Mouse (Mus musculus) ZHBTc4 (cell line): ENCODE results near the gene Klf13.
A peak's percentile ranks its signal among the peaks of the same experiment; 100 is the strongest.

Experiments
- DNase-seq: peaks from one replicate; pipeline ENCODE4 v3.0.0-alpha.2; 2011; ENCODE audit warnings: low read depth, low spot score

The Klf13 gene

DNA sequence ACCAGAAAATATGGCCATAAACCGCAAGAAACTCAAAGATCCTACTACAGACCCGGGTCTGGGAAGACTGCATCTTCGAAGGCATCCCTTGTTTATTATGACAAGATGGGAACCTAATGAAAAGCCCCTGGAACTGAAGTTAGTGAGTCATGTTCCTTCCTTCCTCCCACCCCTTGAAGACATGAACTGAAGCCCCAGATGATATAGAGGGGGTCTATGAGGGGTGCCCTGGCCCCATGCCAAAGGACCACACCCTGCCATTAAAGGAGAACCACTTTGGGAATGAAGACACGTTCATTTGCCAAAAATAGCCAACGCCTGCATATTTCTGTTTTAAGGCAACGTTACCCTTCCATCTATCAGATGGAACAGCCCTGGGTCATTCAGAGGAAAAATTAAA is 50.0 kb downstream of the Klf13 start:
- no peak for DNase-seq

DNA sequence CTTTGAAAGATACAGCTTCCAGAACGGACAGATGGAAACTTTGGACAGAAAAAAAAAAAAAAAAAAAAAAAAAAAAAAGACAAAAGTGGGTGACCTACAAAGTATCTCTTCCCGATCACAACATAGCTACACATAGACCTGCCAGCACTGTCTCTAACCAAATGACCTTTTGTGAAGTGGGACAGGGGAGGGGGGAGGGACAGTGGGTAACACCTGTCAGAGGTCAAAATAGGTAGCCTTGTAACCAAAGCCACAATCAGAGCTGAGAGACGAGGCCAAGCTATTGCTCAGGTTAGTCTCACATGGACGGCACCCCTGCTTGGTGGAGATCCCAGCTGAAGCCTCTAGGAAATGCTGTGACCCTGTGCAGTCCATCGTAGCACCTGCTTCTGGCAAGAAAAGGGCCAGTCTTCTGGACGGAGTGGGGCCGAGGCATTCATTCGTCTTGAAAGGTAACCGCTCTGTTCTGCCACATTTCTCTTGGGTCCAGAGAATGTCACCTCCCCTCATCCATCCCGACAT is 51.1 kb downstream of the Klf13 start:
- DNase-seq: no peak

DNA sequence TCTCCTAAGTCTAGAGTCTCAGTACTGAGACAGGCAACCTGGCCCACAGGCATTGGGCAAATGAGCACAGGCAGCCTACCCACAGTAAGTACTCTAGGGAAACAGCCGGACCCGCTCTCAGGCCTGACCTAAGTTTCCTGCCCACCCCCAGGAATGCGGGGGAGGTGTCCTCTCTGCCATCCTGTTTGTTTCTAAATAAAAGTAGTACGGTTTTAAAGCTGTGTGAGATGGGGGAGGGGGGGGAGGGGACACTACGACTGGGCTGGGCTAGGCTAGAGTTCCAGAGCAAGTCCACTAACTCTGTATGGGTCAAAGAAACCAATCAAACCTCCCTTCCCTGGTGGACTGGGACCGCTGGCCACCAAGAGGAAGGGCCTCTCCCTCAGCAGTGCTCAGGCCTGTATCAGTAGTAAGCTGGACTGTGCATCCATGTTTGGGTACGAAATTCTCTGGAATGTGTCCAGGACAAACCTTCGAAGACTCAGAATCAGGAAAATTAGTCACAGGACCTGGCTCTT is 51.6 kb downstream of the Klf13 start:
- peak; percentile 29 for DNase-seq

DNA sequence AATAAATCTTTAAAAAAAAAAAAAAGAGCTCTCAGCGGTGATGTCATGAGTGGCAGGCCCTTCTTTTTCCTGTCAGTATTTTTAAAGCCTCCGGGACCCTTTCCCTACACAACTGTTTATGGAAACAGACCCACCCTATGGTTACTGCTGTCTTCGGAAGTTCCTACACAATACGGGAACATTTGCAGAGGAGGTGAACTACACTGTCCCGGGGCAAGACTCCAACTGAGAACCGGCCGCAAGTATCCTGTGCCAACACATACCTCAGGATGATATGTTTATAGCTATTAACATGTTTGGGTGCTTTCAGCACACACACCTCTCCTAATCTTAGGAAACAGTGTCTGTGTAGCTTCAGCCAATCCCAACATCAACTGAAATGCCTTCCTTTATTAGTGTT is 53.7 kb downstream of the Klf13 start:
- no peak for DNase-seq

DNA sequence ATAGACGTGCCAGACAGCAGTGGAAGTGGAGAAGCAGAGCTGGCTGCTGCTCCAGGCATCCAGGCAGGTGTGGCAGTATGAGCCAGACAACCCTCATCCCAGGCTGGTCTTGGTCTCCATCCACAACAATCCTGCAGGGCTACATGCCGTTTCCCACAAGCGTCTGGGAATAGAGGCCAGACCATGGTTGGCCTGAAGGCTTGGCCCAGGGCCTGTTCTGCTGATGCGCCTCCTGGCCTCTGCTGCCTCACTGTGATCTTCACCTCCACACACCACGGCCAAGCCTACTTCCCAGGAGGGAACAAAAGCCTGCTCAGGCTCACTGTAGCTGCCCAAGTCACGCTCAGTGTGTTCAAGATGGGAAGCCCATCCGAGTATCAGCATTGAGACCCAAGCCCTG is 56.0 kb downstream of the Klf13 start:
- no peak for DNase-seq

DNA sequence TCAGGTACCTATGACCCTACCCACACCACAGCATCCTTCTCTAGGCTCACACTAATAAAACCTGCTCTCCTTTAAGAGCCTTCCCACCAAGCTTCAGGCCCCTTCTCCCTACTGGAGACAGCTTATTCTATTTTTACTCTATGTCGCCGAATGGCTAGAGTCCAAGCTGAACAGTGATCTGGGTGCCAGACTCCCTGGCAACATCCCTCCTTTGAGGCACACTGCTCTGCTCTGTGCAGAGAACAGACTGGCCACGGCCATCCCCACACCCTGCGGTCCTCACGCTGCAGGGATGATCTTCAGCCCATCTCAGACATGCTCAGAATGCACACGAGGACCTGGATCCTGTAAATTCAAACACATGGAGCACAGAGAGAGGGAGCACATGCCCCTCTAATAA is 59.1 kb downstream of the Klf13 start:
- no peak for DNase-seq

DNA sequence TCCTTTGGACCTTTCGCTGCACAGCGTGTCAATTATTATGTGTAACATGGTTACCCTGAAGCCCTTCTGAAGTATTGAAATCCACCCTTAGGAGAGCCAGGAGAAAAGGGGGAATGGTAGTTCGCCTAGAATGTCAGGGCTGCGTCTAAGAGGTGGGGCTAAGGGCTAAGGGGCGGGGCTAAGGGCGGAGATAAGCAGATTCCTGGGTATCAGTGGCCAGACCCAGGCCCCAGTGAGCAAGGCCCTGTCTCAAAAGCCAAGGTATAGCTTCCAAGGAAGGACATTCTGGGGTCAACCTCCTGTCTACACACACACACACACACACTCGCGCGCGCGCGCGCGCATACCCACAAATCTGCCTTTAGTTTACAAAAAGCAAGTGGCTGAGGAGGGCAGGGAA is 61.1 kb downstream of the Klf13 start:
- DNase-seq: peak; percentile 66

DNA sequence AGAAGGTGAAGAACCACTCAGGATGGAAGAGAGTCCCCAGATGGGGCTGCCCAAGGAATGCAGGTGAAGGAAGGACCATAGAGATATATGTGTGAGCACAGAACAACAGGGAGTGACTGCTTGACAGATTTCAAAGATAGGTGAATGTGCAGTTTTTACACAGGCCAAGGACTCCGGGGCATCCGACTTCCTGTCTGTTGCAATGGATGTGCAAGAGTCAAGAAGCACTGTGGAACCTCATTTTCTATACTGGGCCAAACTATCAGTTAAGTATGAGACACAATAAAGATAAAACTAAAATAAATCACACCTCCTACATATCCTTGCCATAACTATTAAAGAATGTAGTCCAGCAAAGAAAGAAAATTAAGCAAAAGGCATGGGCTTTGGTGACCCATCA is 62.1 kb downstream of the Klf13 start:
- no peak for DNase-seq

DNA sequence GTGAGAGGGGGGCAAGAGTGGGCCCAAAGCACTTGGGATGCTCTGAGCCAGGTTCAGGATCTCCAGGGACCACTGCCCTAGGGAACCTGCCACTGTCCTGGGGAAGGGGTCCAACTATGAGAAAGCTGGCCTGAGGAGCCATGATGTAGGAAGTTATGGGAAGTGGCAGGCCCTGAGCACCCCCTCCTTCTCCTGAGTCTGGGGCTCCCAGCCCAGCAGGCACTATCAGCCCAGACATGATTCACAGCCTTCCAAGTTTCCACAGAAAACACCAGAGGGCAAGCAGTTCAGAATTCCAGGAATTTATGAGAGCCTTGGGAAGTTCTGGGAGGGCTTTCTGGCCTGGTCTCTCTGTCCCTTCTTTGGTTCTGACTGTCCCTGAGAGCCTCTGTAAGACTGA is 63.0 kb downstream of the Klf13 start:
- no peak for DNase-seq

DNA sequence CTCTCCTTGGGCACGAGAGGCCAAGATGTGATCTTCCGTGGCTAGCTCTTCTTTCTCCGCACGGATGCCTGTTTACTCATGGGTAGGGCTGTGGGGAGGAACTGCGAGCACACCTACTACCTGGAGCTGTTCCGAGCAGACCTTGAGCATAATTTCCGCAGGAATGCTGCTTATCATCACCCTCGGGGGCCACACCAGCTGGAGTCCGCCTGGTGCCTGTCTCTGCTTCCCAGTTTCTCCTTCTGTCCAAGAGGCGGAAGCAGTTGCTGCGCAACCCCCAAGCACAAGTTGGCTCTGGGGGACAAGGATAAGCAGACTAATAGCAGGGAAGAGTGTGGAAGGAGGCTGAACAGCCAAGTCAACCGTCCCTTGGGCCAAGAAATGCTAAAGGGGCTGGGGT is 64.8 kb downstream of the Klf13 start:
- DNase-seq: peak; percentile 10

DNA sequence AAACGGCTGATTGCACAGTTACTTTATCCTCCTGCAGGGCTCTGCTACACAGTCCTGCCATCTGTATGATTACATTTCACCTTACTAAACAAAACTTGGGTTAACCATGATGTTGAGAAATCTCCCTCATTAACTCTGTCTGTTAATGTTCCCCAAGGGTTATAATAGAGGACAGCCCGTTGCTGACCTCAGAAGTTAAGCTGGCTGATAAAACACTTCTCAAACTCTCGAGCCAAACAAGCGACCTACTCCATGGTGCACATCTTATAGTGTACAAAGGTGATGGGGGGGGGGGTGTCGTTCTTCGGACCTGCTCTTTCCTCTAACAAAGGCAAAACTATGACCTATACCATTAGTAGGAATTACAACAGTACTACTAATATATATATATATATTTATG is 67.0 kb downstream of the Klf13 start:
- DNase-seq: no peak

DNA sequence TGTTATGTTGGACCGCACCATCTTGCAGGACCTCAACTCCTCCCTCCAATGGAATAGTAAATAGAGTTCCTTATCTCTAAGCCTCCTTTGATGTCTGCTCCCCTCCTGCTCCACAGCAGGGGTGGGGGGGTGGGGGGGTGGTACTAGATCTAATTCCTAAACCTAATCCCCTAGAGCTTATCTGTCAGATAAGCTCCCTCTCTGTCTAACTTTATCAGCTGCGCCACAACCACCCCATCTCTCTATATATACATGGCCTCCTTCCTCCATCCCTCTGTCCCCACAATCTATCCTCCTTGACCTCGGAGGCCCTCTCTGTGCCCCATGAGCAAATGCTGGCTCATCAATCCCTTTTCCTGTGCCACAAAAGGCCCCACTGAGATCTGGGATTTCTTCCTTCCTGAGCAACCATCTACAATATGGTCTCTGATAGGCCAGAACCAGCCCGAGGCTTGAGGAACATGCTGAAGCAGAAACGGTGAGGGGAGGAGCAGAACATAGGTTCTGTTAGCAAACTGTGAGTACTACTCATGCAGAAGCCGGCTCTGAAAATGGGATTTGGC is 70.3 kb downstream of the Klf13 start:
- no peak for DNase-seq

DNA sequence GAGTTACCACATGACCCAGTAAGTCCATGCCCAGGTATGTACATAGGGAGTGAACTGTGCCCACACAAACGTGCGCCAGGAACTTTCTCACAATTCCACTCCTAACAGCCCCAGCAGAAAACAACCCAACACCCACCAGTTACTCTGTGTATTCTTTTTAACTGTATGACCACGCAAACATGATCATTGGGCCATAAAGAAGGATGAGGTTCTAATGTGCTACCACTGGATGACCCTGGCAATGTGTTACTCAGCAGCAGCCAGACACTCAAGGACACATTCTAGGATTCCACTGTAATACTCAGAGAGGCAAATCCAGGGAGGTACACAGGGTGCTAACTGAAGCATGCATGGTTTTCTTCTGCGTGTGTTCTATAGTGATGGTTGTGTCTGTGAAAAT is 72.8 kb downstream of the Klf13 start:
- no peak for DNase-seq

DNA sequence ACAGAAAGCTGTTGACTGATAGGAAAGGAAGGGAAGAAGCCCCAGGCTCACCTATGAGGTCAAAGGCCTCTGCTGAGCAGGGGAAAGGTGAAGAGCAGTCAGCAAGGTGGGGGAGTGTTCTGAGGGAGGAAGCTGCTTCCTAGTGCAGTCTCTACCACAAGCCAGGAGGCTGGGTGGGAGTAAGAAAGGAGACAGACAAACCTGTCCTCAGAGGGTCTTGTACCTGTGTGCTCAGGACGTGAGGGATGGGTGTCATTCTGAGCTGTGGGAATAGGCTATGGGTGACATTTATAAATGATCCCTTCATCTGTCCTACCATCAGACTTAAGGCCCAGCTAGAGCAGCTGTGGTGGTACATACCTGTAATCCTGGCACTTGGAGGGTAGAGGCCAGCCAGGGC is 75.7 kb downstream of the Klf13 start:
- DNase-seq: no peak

DNA sequence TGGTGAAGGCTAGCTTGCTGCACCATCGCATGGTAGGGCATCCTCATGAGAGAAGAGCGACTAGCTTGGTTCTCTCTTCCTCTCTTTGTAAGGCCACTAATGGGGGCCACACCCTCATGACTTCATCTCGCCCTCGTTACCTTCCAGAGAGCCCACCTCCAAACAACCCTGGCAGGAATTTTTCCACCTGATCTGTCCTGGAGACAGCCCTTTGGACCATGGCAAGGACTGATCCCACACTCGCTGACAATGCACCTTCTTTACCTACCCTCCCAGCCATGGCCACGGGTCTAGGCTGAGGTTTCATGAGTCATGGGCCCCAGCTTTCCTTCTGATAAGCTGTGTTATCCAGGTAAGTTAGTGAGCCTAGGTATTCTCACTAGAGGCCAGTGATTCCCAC is 77.6 kb downstream of the Klf13 start:
- DNase-seq: no peak

DNA sequence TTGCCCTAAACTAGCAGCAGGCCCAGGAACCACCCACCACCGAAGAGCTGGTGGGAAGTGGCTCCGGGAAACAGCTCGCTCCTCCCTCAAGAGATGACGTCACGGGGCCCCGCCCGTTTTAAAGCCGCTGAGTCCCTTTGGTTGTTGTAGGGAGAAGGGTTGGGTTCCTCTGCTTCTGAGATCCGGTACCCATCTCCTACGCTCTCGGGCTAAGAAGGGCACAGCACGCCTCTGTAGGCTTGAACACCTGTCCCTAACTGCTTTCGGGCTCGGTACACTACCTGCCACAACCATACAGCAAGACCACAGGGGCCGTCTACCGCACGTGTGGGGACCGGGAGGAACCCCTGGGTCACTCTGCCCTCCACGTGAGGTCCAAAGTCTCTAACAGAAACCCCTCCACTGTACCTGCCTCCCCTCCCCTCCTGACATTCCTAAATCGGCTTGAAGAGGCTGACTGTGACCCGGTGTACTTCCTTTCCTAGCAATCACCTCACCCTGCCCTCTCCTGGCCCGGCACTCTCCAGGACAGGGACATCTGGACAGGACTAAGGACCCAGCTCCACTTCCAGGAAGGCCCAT is 80.1 kb downstream of the Klf13 start:
- peak; percentile 94 for DNase-seq

DNA sequence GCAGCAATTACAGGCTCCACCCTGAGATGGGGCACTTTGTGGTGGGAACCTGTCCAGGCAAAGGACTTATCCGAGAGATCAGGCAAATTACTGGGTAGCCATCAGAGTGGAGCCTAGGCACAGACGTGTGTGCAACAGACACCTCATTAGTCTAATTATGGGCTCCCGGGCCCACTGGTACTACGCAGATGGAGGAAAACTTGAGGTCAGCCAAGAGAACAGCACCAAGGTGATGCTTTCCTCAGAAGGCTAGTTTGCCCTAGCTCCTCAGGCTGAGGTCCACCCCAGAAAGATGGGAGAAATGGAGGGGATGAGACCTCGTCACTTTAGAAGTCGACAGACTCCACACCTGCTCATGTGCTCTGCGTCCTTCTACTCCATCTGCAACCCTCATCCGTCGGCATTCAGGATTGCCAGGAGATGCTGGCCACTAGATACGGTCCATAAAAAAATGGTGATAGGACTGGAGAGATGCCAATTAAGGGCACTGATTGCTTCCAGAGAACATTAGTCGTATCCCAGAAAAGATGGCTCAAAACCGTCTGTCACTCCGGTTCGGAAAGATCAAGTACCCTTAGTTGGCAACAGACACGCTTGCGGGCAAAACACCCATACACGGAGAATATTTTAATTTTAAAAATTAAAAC is 80.8 kb downstream of the Klf13 start:
- no peak for DNase-seq

DNA sequence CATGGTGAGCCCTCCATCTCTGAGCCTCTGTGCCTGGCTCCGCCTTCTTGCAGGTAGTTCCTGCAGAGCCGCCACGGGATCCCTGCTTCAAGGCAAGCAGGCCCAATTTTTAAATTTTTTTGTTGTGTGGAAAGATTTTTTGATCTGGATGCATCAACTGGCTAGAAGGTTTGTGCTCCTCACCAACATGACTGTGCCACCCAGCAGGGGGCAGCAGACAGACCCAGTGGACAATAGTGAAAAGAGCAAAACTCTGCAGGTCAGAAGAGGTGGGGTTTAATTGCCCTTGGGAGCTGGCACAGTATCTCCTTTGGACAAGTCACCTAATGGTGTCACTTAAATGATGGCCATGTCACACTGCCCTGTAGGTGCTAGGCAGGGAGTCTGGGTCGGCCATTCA is 83.4 kb downstream of the Klf13 start:
- DNase-seq: peak; percentile 73

DNA sequence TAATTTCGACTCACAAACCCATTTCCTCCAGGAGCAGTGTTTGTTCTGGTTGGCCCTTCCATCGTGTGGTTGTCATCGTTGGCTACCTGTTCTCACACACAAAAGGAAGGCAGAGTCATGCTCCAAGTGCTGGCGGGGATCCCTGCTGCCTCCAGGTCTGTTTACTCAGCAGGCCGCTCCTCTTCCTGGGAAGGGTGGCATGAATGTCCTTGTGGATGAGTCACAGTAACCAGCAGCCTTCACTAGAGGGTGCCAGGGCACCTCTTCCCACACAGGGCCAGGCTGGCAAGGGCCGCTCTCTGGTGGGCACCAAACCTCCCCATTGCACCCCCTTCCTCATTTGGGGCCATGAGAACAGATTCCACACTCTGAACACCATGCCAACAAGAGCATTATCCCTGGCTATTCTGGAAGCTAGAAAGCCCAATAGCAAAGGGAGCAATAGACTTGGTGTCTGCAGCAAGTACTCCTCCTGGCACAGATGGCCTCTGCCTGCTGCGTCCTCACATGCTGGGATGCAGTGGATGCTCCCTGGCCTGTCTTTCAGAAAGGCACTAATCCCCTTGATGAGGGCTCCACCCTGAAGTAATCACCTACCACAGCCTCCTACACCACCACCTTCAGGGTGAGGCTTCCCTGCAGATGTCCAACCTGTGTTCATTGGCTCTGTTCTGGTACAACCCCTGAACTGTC is 86.7 kb downstream of the Klf13 start:
- DNase-seq: no peak
